Mouse (Mus musculus) liver, embryonic 12.5 days (tissue): Measurements from ENCODE around the gene Oaz1. TPM values are rescaled to one million over a fixed set of nuclear protein-coding genes. Genes with fewer than 3 reads are reported as not detected.
A peak's percentile ranks its signal among the peaks of the same experiment; 100 is the strongest.
"Not testable (repeated sequence)": the region's sequence is repeated elsewhere in the genome, so short reads cannot be mapped to it uniquely, and the experiment has no call there.

ENCODE experiments used
- ATAC-seq: fragments of 200-750 bp; cut with Nextera tagmentation; 2 replicates; pipeline ENCODE4 v1.8.0; 2017; ENCODE audit warnings: moderate number of reproducible peaks, mild to moderate bottlenecking, moderate library complexity
- H3K27ac ChIP-seq: fragments of 300-500 bp; sonication (generic); 2 replicates; pipeline ENCODE4 v1.5.1; 2016; ENCODE audit warnings: mild to moderate bottlenecking
- H3K27me3 ChIP-seq: fragments of 300-500 bp; sonication (generic); replicated peaks from 2 replicates; pipeline ENCODE4 v1.6.1; 2016; ENCODE audit warnings: mild to moderate bottlenecking, moderate library complexity
- H3K36me3 ChIP-seq: fragments of 300-500 bp; sonication (generic); 2 replicates; pipeline ENCODE4 v1.6.1; 2016; ENCODE audit warnings: mild to moderate bottlenecking, moderate library complexity
- H3K4me1 ChIP-seq: fragments of 300-500 bp; sonication (generic); 2 replicates; pipeline ENCODE4 v1.6.1; 2016
- H3K4me2 ChIP-seq: fragments of 300-500 bp; sonication (generic); 2 replicates; pipeline ENCODE4 v1.6.1; 2016; ENCODE audit warnings: mild to moderate bottlenecking, moderate library complexity
- H3K4me3 ChIP-seq: fragments of 300-500 bp; sonication (generic); 2 replicates; pipeline ENCODE4 v1.5.1; 2016; ENCODE audit warnings: mild to moderate bottlenecking, moderate library complexity
- H3K9ac ChIP-seq: fragments of 300-500 bp; sonication (generic); 2 replicates; pipeline ENCODE4 v1.6.1; 2016; ENCODE audit warnings: mild to moderate bottlenecking, moderate library complexity
- H3K9me3 ChIP-seq: fragments of 300-500 bp; sonication (generic); replicated peaks from 2 replicates; pipeline ENCODE4 v1.6.1; 2016; ENCODE audit warnings: mild to moderate bottlenecking, moderate library complexity
- WGBS: fragments of 180-500 bp; shearing (Covaris S2); methylation state at CpG from one replicate; pipeline ENCODE4 v1.1.7; 2016; ENCODE audit not compliant: insufficient replicate concordance; 5-methylcytosine and 5-hydroxymethylcytosine counted together
- polyA plus RNA-seq: library from polyadenylated mRNA; unstranded; fragments of >200 nt; fragmentation: Nextera tagmentation; extraction: Ambion mirVana; gene quantifications from 2 replicates; pipeline ENCODE4 v1.2.1, GENCODE M21; 2016

Gene Oaz1
- polyA plus RNA-seq, 1 experiment from 2014 or later = 1,635 TPM

- 83% methylated on average over 7 of the region's 7 CpGs for WGBS
- Histone ChIP-seq H3K27me3 (peaks cover 11% of the 10 kb centered on the region), H3K4me1 (peaks cover 51% of the 10 kb centered on the region), H3K27ac (peak overlapping the region; percentile 95)
- not testable (repeated sequence) for H3K36me3 ChIP-seq, H3K9me3 ChIP-seq, H3K4me2 ChIP-seq, H3K9ac ChIP-seq, ATAC-seq, H3K4me3 ChIP-seq
Measured at GRCm38 (mm10) chr10:80817955-80818354, 8.5 kb upstream of the Oaz1 start.

- Histone ChIP-seq H3K27ac (peak overlapping the region; percentile 95), H3K4me3 (no peak overlapping the region), H3K4me2 (peak overlapping the region; percentile 45), H3K27me3 (0 out of 2 replicates have a peak, but pooled peaks cover 4% of the 10 kb centered on the region), H3K4me1 (peaks cover 59% of the 10 kb centered on the region), H3K9me3 (no peaks in the 10 kb centered on the region), H3K9ac (peak overlapping the region; percentile 61), H3K36me3 (no peaks in the 10 kb centered on the region)
- 30% methylated on average over 6 of the region's 6 CpGs for WGBS
- ATAC-seq = peak; percentile 98
Measured at GRCm38 (mm10) chr10:80818599-80819281, 7.7 kb upstream of the Oaz1 start.

- H3K27me3 ChIP-seq = 0 out of 2 replicates have a peak, but pooled peaks cover 2% of the 10 kb centered on the region
- WGBS = 54% methylated on average over 3 of the region's 3 CpGs
- H3K9me3 ChIP-seq = no peaks in the 10 kb centered on the region
- no peak overlapping the region for H3K4me3 ChIP-seq
- peak overlapping the region; percentile 45 for H3K4me2 ChIP-seq
- H3K27ac ChIP-seq = peak overlapping the region; percentile 95
- peak overlapping the region; percentile 61 for H3K9ac ChIP-seq
- no peaks in the 10 kb centered on the region for H3K36me3 ChIP-seq
- H3K4me1 ChIP-seq = peaks cover 65% of the 10 kb centered on the region
- ATAC-seq = no peak
Measured at GRCm38 (mm10) chr10:80819406-80819805, 7.0 kb upstream of the Oaz1 start.

GRCm38 (mm10) chr10:80821991-80822390, 4.5 kb upstream of the Oaz1 start:
- H3K4me1 ChIP-seq = peaks cover 77% of the 10 kb centered on the region
- no peaks in the 10 kb centered on the region for H3K36me3 ChIP-seq
- H3K27ac ChIP-seq = peak overlapping the region; percentile 82
- WGBS = 39% methylated on average over 2 of the region's 2 CpGs
- no peaks in the 10 kb centered on the region for H3K9me3 ChIP-seq
- peak overlapping the region; percentile 18; the same call in 1 of the 2 replicates for H3K4me2 ChIP-seq
- no peak overlapping the region for H3K4me3 ChIP-seq
- peak overlapping the region; percentile 27; the same call in 1 of the 2 replicates for H3K9ac ChIP-seq
- H3K27me3 ChIP-seq = no peaks in the 10 kb centered on the region
- no peak for ATAC-seq

DNA sequence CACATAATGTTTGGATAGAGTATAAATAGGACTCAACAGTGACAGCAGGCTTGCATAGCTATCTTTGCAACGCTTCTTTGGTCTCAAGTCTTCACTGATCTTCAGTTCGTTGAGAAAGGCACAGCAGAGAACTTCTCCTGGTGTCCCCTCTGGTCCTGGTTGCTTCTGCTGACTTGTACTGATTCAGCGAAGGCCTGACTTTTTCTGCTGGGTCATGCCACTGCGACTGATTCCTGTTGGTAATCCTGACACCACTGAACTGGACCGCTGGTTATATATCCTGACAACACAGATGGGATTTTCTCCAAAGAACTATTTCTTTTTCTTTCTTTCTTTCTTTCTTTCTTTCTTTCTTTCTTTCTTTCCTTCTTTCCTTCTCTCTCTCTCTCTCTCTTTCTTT, 3.9 kb upstream of the Oaz1 start:
- Histone ChIP-seq H3K36me3 (peaks cover 2% of the 10 kb centered on the region), H3K4me2 (peak overlapping the region; percentile 18; the same call in 1 of the 2 replicates), H3K27me3 (no peaks in the 10 kb centered on the region), H3K4me1 (peaks cover 77% of the 10 kb centered on the region), H3K4me3 (no peak overlapping the region), H3K27ac (peak overlapping the region; percentile 82), H3K9me3 (no peaks in the 10 kb centered on the region), H3K9ac (peak overlapping the region; percentile 27; the same call in 1 of the 2 replicates)
- no peak for ATAC-seq
- WGBS = 74% methylated on average over 5 of the region's 5 CpGs

DNA sequence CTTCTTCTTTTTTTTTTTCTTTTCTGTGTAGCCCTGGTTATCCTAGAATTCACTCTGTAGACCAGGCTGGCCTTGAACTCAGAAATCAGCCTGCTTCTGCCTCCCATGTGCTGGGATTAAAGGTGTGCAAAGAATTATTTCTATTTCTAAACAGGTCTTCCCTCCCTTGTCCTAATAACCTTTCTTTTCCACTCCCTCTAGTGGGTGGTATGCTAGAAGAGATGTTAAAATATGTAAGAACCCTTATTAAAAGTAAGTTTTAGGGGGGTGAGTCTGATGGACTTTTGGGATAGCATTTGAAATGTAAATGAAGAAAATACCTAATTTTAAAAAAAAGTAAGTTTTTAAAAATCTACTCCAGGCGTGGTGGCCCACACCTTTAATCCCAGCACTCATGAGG, 3.1 kb upstream of the Oaz1 start:
- H3K9ac ChIP-seq = no peak overlapping the region
- peaks cover 78% of the 10 kb centered on the region for H3K4me1 ChIP-seq
- ATAC-seq = no peak
- H3K36me3 ChIP-seq = peaks cover 10% of the 10 kb centered on the region
- 68% methylated on average over 1 of the region's 1 CpGs for WGBS
- no peak overlapping the region for H3K4me2 ChIP-seq
- H3K27me3 ChIP-seq = no peaks in the 10 kb centered on the region
- no peak overlapping the region for H3K4me3 ChIP-seq
- H3K27ac ChIP-seq = peak overlapping the region; percentile 96
- H3K9me3 ChIP-seq = no peaks in the 10 kb centered on the region

- Histone ChIP-seq H3K4me2 (peak overlapping the region; percentile 35), H3K4me3 (no peak overlapping the region), H3K36me3 (peaks cover 16% of the 10 kb centered on the region), H3K9ac (peak overlapping the region; percentile 33; the same call in 1 of the 2 replicates), H3K27ac (peak overlapping the region; percentile 96), H3K9me3 (no peaks in the 10 kb centered on the region), H3K27me3 (no peaks in the 10 kb centered on the region), H3K4me1 (peaks cover 75% of the 10 kb centered on the region)
- WGBS = 44% methylated on average over 8 of the region's 8 CpGs
- no peak for ATAC-seq
Measured at GRCm38 (mm10) chr10:80823847-80824643, 2.4 kb upstream of the Oaz1 start.

GRCm38 (mm10) chr10:80824827-80825226, 1.6 kb upstream of the Oaz1 start:
- Histone ChIP-seq H3K9me3 (no peaks in the 10 kb centered on the region), H3K9ac (peak overlapping the region; percentile 52; the same call in 1 of the 2 replicates), H3K4me2 (peak overlapping the region; percentile 69; the same call in 1 of the 2 replicates), H3K4me3 (no peak overlapping the region), H3K27me3 (no peaks in the 10 kb centered on the region), H3K36me3 (peaks cover 24% of the 10 kb centered on the region), H3K27ac (peak overlapping the region; percentile 96), H3K4me1 (peaks cover 75% of the 10 kb centered on the region)
- no peak for ATAC-seq
- 41% methylated on average over 2 of the region's 2 CpGs for WGBS

- ATAC-seq = no peak
- Histone ChIP-seq H3K27ac (peak overlapping the region; percentile 96), H3K4me2 (peak overlapping the region; percentile 94), H3K27me3 (peaks cover 6% of the 10 kb centered on the region; the same call in 1 of the 2 replicates), H3K4me3 (peak overlapping the region; percentile 84), H3K9ac (peak overlapping the region; percentile 95), H3K9me3 (no peaks in the 10 kb centered on the region), H3K36me3 (peaks cover 34% of the 10 kb centered on the region), H3K4me1 (peaks cover 77% of the 10 kb centered on the region)
- 7% methylated on average over 29 of the region's 29 CpGs for WGBS
Measured at GRCm38 (mm10) chr10:80827063-80827869, 810 bp downstream of the Oaz1 start.

GRCm38 (mm10) chr10:80827870-80828420, 1.5 kb downstream of the Oaz1 start:
- H3K27ac ChIP-seq = peak overlapping the region; percentile 96
- peaks cover 13% of the 10 kb centered on the region for H3K27me3 ChIP-seq
- H3K4me1 ChIP-seq = peaks cover 70% of the 10 kb centered on the region
- H3K9me3 ChIP-seq = no peaks in the 10 kb centered on the region
- H3K36me3 ChIP-seq = peaks cover 34% of the 10 kb centered on the region
- peak overlapping the region; percentile 95 for H3K9ac ChIP-seq
- peak overlapping the region; percentile 94 for H3K4me2 ChIP-seq
- no peak for ATAC-seq
- 83% methylated on average over 10 of the region's 10 CpGs for WGBS
- H3K4me3 ChIP-seq = peak overlapping the region; percentile 84

- not testable (repeated sequence) for H3K27ac ChIP-seq, ATAC-seq, H3K9me3 ChIP-seq
- H3K4me2 ChIP-seq = peak overlapping the region; percentile 94
- WGBS = 85% methylated on average over 9 of the region's 9 CpGs
- H3K27me3 ChIP-seq = peaks cover 19% of the 10 kb centered on the region
- peak overlapping the region; percentile 84; the same call in 1 of the 2 replicates for H3K4me3 ChIP-seq
- H3K36me3 ChIP-seq = peaks cover 34% of the 10 kb centered on the region
- H3K9ac ChIP-seq = 0 out of 2 replicates have a peak overlapping the region, but pooled peaks have one; percentile 95
- H3K4me1 ChIP-seq = peaks cover 63% of the 10 kb centered on the region
Measured at GRCm38 (mm10) chr10:80828587-80828986, 2.1 kb downstream of the Oaz1 start.
